Mouse (Mus musculus) neural tube, embryonic 13.5 days (tissue): ENCODE measurements around the gene Parn. TPM values are rescaled to one million over a fixed set of nuclear protein-coding genes. Genes with fewer than 3 reads are reported as not detected.
A peak's percentile ranks its signal among the peaks of the same experiment; 100 is the strongest.

ENCODE experiments used
- ATAC-seq: fragments of 200-750 bp; cut with Nextera tagmentation; 2 replicates; pipeline ENCODE4 v1.8.0; 2017; ENCODE audit warnings: low read depth, mild to moderate bottlenecking, moderate TSS enrichment, moderate library complexity
- H3K27ac ChIP-seq: fragments of 300-500 bp; sonication (generic); replicated peaks from 2 replicates; pipeline ENCODE4 v1.5.1; 2015; ENCODE audit warnings: moderate library complexity, mild to moderate bottlenecking, inconsistent platforms
- H3K27me3 ChIP-seq: fragments of 300-500 bp; sonication (generic); 2 replicates; pipeline ENCODE4 v1.6.1; 2015; ENCODE audit warnings: mild to moderate bottlenecking, inconsistent platforms
- H3K36me3 ChIP-seq: fragments of 300-500 bp; sonication (generic); 2 replicates; pipeline ENCODE4 v1.6.1; 2015; ENCODE audit warnings: mild to moderate bottlenecking, inconsistent platforms
- H3K4me1 ChIP-seq: fragments of 300-500 bp; sonication (generic); replicated peaks from 2 replicates; pipeline ENCODE4 v1.6.1; 2015; ENCODE audit warnings: inconsistent platforms
- H3K4me2 ChIP-seq: fragments of 300-500 bp; sonication (generic); 2 replicates; pipeline ENCODE4 v1.6.1; 2015; ENCODE audit warnings: inconsistent platforms, mild to moderate bottlenecking, moderate library complexity
- H3K4me3 ChIP-seq: fragments of 300-500 bp; sonication (generic); 2 replicates; pipeline ENCODE4 v1.5.1; 2015; ENCODE audit warnings: mild to moderate bottlenecking, inconsistent platforms
- H3K9ac ChIP-seq: fragments of 300-500 bp; sonication (generic); 2 replicates; pipeline ENCODE4 v1.6.1; 2015; ENCODE audit warnings: moderate library complexity, mild to moderate bottlenecking, inconsistent platforms
- H3K9me3 ChIP-seq: fragments of 300-500 bp; sonication (generic); 2 replicates; pipeline ENCODE4 v1.6.1; 2016; ENCODE audit warnings: inconsistent platforms
- WGBS: fragments of 180-500 bp; shearing (Covaris S2); methylation state at CpG from one replicate; pipeline ENCODE4 v1.1.7; 2015; 5-methylcytosine and 5-hydroxymethylcytosine counted together
- polyA plus RNA-seq: library from polyadenylated mRNA; unstranded; fragments of >200 nt; fragmentation: Nextera tagmentation; extraction: Ambion mirVana; gene quantifications from 2 replicates; pipeline ENCODE4 v1.2.1, GENCODE M21; 2015

Gene Parn
- polyA plus RNA-seq, 1 experiment from 2014 or later = 34.0 TPM

DNA sequence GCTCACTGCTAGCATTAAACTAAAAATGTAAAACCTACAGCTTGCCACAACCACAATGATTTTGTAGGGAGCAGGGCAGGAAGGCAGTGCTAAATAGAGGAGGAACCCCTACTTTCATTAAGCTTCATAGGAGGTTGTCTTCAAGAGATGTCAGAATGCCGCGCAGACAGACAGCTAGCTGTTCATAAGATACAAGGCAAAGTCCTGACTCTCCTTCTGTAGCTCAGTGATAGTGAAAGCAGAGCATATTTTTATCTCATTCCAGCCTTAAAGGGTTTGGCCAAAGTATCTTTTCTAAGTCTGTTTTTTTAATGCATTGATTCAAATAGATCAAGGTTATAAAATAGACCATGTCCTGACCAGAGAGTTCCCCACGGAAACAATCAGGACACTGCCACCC lies 47.8 kb downstream of the Parn start:
- Histone ChIP-seq H3K27me3 (no peaks in the 10 kb centered on the region), H3K36me3 (peaks cover 36% of the 10 kb centered on the region), H3K4me1 (no peaks in the 10 kb centered on the region), H3K4me2 (no peak overlapping the region), H3K27ac (no peak overlapping the region), H3K9me3 (no peaks in the 10 kb centered on the region), H3K9ac (no peak overlapping the region), H3K4me3 (no peak overlapping the region)
- no peak for ATAC-seq
- WGBS = 97% methylated on average over 3 of the region's 3 CpGs

- no peak for ATAC-seq
- Histone ChIP-seq H3K36me3 (peaks cover 16% of the 10 kb centered on the region), H3K9ac (no peak overlapping the region), H3K27me3 (no peaks in the 10 kb centered on the region), H3K4me3 (no peak overlapping the region), H3K4me2 (no peak overlapping the region), H3K27ac (no peak overlapping the region), H3K4me1 (no peaks in the 10 kb centered on the region), H3K9me3 (no peaks in the 10 kb centered on the region)
- WGBS = 82% methylated on average over 5 of the region's 5 CpGs
Measured at GRCm38 (mm10) chr16:13615276-13615675, 52.7 kb downstream of the Parn start.

- H3K9ac ChIP-seq = no peak overlapping the region
- no peak overlapping the region for H3K4me3 ChIP-seq
- H3K4me2 ChIP-seq = no peak overlapping the region
- H3K27me3 ChIP-seq = no peaks in the 10 kb centered on the region
- H3K4me1 ChIP-seq = 0 out of 2 replicates have a peak, but pooled peaks cover 9% of the 10 kb centered on the region
- 92% methylated on average over 5 of the region's 5 CpGs for WGBS
- peaks cover 13% of the 10 kb centered on the region; the same call in 1 of the 2 replicates for H3K36me3 ChIP-seq
- no peaks in the 10 kb centered on the region for H3K9me3 ChIP-seq
- ATAC-seq = no peak
- H3K27ac ChIP-seq = no peak overlapping the region
Measured at GRCm38 (mm10) chr16:13612571-13612970, 55.4 kb downstream of the Parn start.

DNA sequence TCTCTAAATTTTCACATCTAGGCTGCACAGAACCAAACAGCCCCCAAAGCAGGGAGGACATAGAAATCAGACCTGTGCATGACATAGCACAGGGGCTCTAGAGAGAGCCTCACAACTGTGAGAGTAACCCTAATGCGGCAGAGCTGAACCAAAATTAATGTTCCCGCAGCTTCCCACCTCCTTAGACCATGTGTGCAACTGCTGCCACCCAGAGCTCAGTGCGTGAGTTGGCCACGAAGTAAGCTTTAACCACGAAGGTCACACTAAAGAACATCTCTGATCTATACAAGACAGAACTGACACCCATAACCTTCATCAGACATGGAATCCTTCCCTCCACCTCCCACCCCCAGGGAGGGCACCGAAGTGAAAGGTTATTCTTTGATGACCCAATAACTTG lies 55.9 kb downstream of the Parn start:
- Histone ChIP-seq H3K4me3 (no peak overlapping the region), H3K4me1 (0 out of 2 replicates have a peak, but pooled peaks cover 9% of the 10 kb centered on the region), H3K36me3 (peaks cover 13% of the 10 kb centered on the region; the same call in 1 of the 2 replicates), H3K4me2 (no peak overlapping the region), H3K9ac (no peak overlapping the region), H3K27me3 (no peaks in the 10 kb centered on the region), H3K27ac (no peak overlapping the region), H3K9me3 (no peaks in the 10 kb centered on the region)
- WGBS = 87% methylated on average over 6 of the region's 6 CpGs
- ATAC-seq = no peak

DNA sequence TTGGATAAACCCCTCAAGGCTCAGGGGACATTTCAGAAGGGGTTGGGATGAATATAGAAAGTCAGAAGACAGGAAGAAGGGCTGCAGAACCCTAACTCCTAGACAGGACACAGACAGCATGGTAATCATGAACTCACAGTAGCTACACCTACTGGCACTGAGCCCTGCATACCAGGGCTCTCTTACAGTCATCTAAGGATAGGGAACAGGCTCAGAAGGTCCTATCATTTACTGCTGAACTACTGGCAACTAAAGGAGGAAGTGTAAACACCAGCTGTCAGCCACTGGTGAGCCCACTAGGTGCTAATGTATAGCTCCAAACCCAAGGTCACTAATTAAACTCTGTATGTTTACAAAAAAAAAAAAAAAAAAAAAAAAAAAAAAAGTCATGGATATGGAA lies 56.6 kb downstream of the Parn start:
- no peak overlapping the region for H3K27ac ChIP-seq
- H3K4me1 ChIP-seq = 0 out of 2 replicates have a peak, but pooled peaks cover 9% of the 10 kb centered on the region
- no peak overlapping the region for H3K4me2 ChIP-seq
- H3K9ac ChIP-seq = no peak overlapping the region
- H3K9me3 ChIP-seq = no peaks in the 10 kb centered on the region
- no peak for ATAC-seq
- H3K4me3 ChIP-seq = no peak overlapping the region
- peaks cover 13% of the 10 kb centered on the region; the same call in 1 of the 2 replicates for H3K36me3 ChIP-seq
- H3K27me3 ChIP-seq = no peaks in the 10 kb centered on the region

DNA sequence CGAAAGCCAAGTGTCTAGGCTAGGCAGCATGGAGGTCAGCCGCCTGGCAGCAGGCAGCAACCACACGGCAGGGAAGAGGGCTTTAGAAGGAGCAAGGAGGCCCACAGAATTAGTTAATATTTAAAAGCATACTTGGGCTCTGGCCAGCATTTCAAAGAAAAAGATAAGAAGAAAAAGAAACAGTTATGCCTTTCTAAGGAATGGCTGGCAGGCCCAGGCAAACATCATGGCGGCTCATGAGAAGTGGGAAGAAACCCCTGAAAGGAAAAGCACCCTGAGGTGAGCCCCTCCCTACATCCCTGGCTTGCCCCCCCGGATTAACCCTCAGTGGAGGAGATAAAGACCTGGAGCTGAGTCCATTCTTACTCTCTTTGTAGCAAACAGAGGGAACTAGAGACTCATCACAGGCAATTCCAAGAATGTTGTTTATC lies 57.0 kb downstream of the Parn start:
- WGBS = 77% methylated on average over 5 of the region's 5 CpGs
- Histone ChIP-seq H3K36me3 (peaks cover 16% of the 10 kb centered on the region), H3K27ac (no peak overlapping the region), H3K4me1 (0 out of 2 replicates have a peak, but pooled peaks cover 9% of the 10 kb centered on the region), H3K4me3 (no peak overlapping the region), H3K9ac (no peak overlapping the region), H3K9me3 (no peaks in the 10 kb centered on the region), H3K4me2 (no peak overlapping the region), H3K27me3 (no peaks in the 10 kb centered on the region)
- ATAC-seq = no peak

DNA sequence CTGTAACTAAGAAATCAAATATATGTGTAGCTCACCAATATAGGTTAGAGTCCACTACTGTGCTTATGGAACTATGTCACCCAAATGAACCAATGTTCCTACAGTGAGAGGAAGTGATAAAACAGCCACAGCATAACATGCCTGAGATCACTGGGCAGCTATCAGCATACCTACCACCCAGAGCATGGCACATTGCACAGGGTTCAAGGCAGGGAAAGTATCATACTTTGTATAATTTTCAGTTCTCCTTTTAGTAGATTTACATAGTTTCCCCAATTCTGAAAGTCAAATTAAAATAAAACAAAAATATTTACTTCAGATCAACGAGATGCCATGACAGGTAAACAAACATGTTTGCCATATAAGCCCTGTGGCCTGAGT lies 59.3 kb downstream of the Parn start:
- peaks cover 23% of the 10 kb centered on the region for H3K36me3 ChIP-seq
- H3K9ac ChIP-seq = no peak overlapping the region
- 94% methylated on average over 1 of the region's 1 CpGs for WGBS
- no peak for ATAC-seq
- no peaks in the 10 kb centered on the region for H3K9me3 ChIP-seq
- no peak overlapping the region for H3K27ac ChIP-seq
- H3K4me1 ChIP-seq = 0 out of 2 replicates have a peak, but pooled peaks cover 9% of the 10 kb centered on the region
- no peak overlapping the region for H3K4me3 ChIP-seq
- no peak overlapping the region for H3K4me2 ChIP-seq
- H3K27me3 ChIP-seq = no peaks in the 10 kb centered on the region

DNA sequence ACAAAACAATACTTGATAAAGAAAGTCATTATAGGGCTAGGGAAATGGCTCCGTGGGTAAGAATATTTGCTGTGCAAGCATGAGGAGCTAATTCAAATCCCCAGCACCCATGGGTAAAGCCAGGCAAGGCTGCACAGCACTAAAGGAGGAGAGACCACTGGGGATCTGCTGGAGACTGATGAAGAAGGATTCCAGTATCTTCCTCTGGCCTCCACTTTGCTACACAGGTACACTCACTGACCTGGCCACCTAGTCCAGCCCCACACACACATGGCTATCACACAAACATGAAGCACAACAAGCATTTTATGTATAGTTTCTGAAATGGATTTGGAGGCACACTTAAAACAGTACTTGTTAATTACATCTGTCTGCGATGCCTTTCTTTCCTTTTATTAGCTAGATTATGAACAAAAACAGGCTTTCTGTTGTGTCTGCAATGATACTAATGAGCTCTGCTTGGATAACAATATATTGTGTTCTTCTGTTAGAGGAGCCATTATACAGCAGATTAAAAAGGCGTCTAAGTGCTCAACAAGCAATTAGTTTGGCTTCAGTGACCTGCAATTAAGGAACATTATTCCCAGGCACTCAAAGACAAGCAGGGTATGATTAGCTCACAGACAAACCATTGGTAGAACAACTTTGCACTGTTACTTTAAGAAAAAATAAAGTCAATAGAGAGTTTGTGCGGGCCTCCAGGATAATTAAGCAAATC lies 59.8 kb downstream of the Parn start:
- ATAC-seq = peak; percentile 59
- H3K36me3 ChIP-seq = peaks cover 19% of the 10 kb centered on the region; the same call in 1 of the 2 replicates
- 0 out of 2 replicates have a peak, but pooled peaks cover 9% of the 10 kb centered on the region for H3K4me1 ChIP-seq
- no peak overlapping the region for H3K9ac ChIP-seq
- peak overlapping the region; percentile 25; the same call in 1 of the 2 replicates for H3K27ac ChIP-seq
- H3K4me2 ChIP-seq = no peak overlapping the region
- H3K9me3 ChIP-seq = no peaks in the 10 kb centered on the region
- 57% methylated on average over 4 of the region's 4 CpGs for WGBS
- H3K4me3 ChIP-seq = no peak overlapping the region
- H3K27me3 ChIP-seq = no peaks in the 10 kb centered on the region

- H3K4me3 ChIP-seq = no peak overlapping the region
- H3K4me2 ChIP-seq = no peak overlapping the region
- WGBS = 69% methylated on average over 1 of the region's 1 CpGs
- H3K9me3 ChIP-seq = no peaks in the 10 kb centered on the region
- H3K27me3 ChIP-seq = no peaks in the 10 kb centered on the region
- no peak for ATAC-seq
- 0 out of 2 replicates have a peak, but pooled peaks cover under 1% of the 10 kb centered on the region for H3K4me1 ChIP-seq
- H3K27ac ChIP-seq = no peak overlapping the region
- peaks cover 40% of the 10 kb centered on the region for H3K36me3 ChIP-seq
- no peak overlapping the region for H3K9ac ChIP-seq
Measured at GRCm38 (mm10) chr16:13602779-13603178, 65.2 kb downstream of the Parn start.

DNA sequence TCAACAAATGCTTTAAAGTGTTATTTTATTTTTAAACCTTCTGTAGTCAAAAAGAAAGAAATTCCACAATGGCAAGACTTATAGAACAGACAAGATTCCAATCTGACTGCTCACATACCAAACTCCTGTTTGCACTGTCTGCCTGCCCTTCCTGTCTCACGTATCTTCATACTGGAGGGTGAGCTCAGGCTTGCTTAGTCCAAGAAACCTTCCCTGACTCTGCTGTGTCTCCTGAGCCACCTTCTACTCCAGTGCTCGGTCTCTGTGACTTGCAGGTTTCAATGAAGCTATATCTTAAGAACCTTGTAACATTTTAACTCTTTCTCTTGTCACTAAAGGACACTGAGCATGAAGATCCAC lies 78.9 kb downstream of the Parn start:
- Histone ChIP-seq H3K36me3 (peaks cover 21% of the 10 kb centered on the region), H3K4me3 (no peak overlapping the region), H3K9me3 (no peaks in the 10 kb centered on the region), H3K4me1 (no peaks in the 10 kb centered on the region), H3K27ac (no peak overlapping the region), H3K4me2 (no peak overlapping the region), H3K9ac (no peak overlapping the region), H3K27me3 (no peaks in the 10 kb centered on the region)
- 88% methylated on average over 2 of the region's 2 CpGs for WGBS
- no peak for ATAC-seq

DNA sequence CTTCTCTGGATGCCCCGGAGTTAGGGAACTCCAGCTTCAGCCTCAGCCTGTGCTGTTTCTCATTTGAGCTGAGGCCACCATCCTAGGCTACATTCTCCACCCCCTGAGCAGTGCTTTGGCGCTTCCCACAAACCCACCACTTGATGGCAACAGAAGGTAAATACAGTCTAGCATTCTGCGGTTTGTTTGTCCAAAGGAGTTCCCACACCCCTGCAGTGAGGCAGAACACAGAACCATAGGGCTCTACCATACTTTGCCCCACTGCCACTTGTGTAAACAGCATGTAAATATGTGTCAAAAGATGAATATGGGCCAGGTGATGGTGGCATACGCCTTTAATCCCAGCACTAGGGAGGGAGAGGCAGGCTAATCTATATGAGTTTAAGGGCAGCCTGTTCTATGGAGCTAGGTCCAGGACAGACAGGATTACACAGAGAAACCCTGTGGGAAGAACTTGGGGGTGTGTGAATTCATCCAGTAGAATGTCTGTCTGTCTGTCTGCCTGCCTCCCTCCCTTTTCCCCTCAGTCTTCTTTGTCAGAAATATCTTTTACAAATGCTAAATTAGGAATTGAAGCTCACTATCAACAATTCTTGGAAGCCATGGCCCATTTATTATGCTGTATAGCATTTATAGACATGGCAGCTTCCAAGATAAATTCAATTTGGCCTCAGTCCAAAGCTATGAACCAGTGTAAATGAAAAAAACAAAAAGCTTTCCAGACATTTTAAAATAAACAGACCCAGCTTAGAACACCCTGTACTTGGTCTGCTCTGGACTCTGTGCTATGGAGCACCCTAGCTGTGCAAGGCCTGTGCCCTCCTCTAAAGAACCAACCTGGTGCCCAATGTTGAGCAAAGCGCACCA lies 79.6 kb downstream of the Parn start:
- no peaks in the 10 kb centered on the region for H3K27me3 ChIP-seq
- no peak overlapping the region for H3K27ac ChIP-seq
- WGBS = 72% methylated on average over 5 of the region's 5 CpGs
- no peak overlapping the region for H3K4me2 ChIP-seq
- H3K4me3 ChIP-seq = no peak overlapping the region
- H3K36me3 ChIP-seq = peaks cover 15% of the 10 kb centered on the region
- no peak for ATAC-seq
- no peaks in the 10 kb centered on the region for H3K9me3 ChIP-seq
- H3K4me1 ChIP-seq = no peaks in the 10 kb centered on the region
- no peak overlapping the region for H3K9ac ChIP-seq

GRCm38 (mm10) chr16:13585234-13585633 lies 82.7 kb downstream of the Parn start:
- Histone ChIP-seq H3K4me1 (no peaks in the 10 kb centered on the region), H3K9me3 (no peaks in the 10 kb centered on the region), H3K36me3 (peaks cover 3% of the 10 kb centered on the region; the same call in 1 of the 2 replicates), H3K4me2 (no peak overlapping the region), H3K27ac (no peak overlapping the region), H3K27me3 (no peaks in the 10 kb centered on the region), H3K4me3 (no peak overlapping the region), H3K9ac (no peak overlapping the region)
- WGBS = 90% methylated on average over 9 of the region's 9 CpGs
- no peak for ATAC-seq
